Mouse (Mus musculus) intestine, postnatal 0 days (tissue): ENCODE measurements around the gene Slc10a7. TPM values are rescaled to one million over a fixed set of nuclear protein-coding genes. Genes with fewer than 3 reads are reported as not detected.
"Not testable (repeated sequence)": the region's sequence is repeated elsewhere in the genome, so short reads cannot be mapped to it uniquely, and the experiment has no call there.

Experiments
- ATAC-seq: fragments of 200-750 bp; cut with Nextera tagmentation; 2 replicates; pipeline ENCODE4 v1.8.0; 2017; ENCODE audit warnings: mild to moderate bottlenecking, moderate TSS enrichment, moderate library complexity
- H3K27ac ChIP-seq: fragments of 300-500 bp; sonication (generic); 2 replicates; pipeline ENCODE4 v1.5.1; 2014; ENCODE audit warnings: mild to moderate bottlenecking, low read depth, low read length, moderate library complexity
- H3K27me3 ChIP-seq: fragments of 300-500 bp; sonication (generic); replicated peaks from 2 replicates; pipeline ENCODE4 v1.6.1; 2014; ENCODE audit warnings: low read length, mixed read lengths; ENCODE audit not compliant: control insufficient read depth, insufficient read depth
- H3K36me3 ChIP-seq: fragments of 300-500 bp; sonication (generic); 2 replicates; pipeline ENCODE4 v1.6.1; 2014; ENCODE audit warnings: mild to moderate bottlenecking, moderate library complexity; ENCODE audit not compliant: control insufficient read depth, insufficient read depth
- H3K4me1 ChIP-seq: fragments of 300-500 bp; sonication (generic); replicated peaks from 2 replicates; pipeline ENCODE4 v1.6.1; 2014; ENCODE audit warnings: antibody characterized with exemption, low read length, mixed read lengths; ENCODE audit not compliant: control insufficient read depth, insufficient read depth
- H3K4me2 ChIP-seq: fragments of 300-500 bp; sonication (generic); replicated peaks from 2 replicates; pipeline ENCODE4 v1.6.1; 2014; ENCODE audit warnings: low read depth, mild to moderate bottlenecking, moderate library complexity
- H3K4me3 ChIP-seq: fragments of 300-500 bp; sonication (generic); 2 replicates; pipeline ENCODE4 v1.5.1; 2014; ENCODE audit warnings: low read depth, low read length
- H3K9ac ChIP-seq: fragments of 300-500 bp; sonication (generic); 2 replicates; pipeline ENCODE4 v1.6.1; 2014; ENCODE audit warnings: mild to moderate bottlenecking, low read depth, low read length
- H3K9me3 ChIP-seq: fragments of 300-500 bp; sonication (generic); 2 replicates; pipeline ENCODE4 v1.6.1; 2016; ENCODE audit warnings: mixed run types; ENCODE audit not compliant: control insufficient read depth
- CTCF ChIP-seq: sonication (generic); IDR thresholded peaks from 2 replicates; pipeline ENCODE4 v1.5.1; 2016; ENCODE audit warnings: low read depth, mild to moderate bottlenecking, control low read depth, antibody characterized with exemption, moderate library complexity
- WGBS: fragments of 180-500 bp; shearing (Covaris S2); extraction: QIAGEN DNeasy Blood & Tissue Kit; methylation state at CpG from one replicate; pipeline ENCODE4 v1.1.7; 2014; 5-methylcytosine and 5-hydroxymethylcytosine counted together
- polyA plus RNA-seq: library from polyadenylated mRNA; unstranded; fragments of >200 nt; fragmentation: Nextera tagmentation; extraction: Ambion mirVana; gene quantifications from 2 replicates; pipeline ENCODE4 v1.2.1, GENCODE M21; 2015

The Slc10a7 gene
- polyA plus RNA-seq, 1 experiment from 2014 or later = 7.4 TPM

GRCm38 (mm10) chr8:78716546-78716945, 207.4 kb downstream of the Slc10a7 start:
- ATAC-seq = no peak
- no peak for TF ChIP-seq CTCF
- Histone ChIP-seq H3K4me1 (no peaks in the 10 kb centered on the region), H3K36me3 (no peaks in the 10 kb centered on the region), H3K4me3 (no peak overlapping the region), H3K9ac (no peak overlapping the region), H3K9me3 (no peaks in the 10 kb centered on the region), H3K27me3 (no peaks in the 10 kb centered on the region), H3K4me2 (no peak overlapping the region), H3K27ac (no peak overlapping the region)
- 87% methylated on average over 7 of the region's 7 CpGs for WGBS

GRCm38 (mm10) chr8:78717191-78717590, 208.0 kb downstream of the Slc10a7 start:
- not testable (repeated sequence) for H3K4me1 ChIP-seq, H3K9me3 ChIP-seq, H3K27me3 ChIP-seq, H3K4me2 ChIP-seq, H3K9ac ChIP-seq, H3K4me3 ChIP-seq, H3K36me3 ChIP-seq, H3K27ac ChIP-seq, ATAC-seq
- WGBS = 92% methylated on average over 10 of the region's 10 CpGs

- Histone ChIP-seq H3K4me1 (no peaks in the 10 kb centered on the region), H3K4me3 (no peak overlapping the region), H3K9me3 (no peaks in the 10 kb centered on the region), H3K27me3 (no peaks in the 10 kb centered on the region), H3K9ac (no peak overlapping the region), H3K4me2 (no peak overlapping the region), H3K27ac (no peak overlapping the region), H3K36me3 (no peaks in the 10 kb centered on the region)
- peak; percentile 48 for TF ChIP-seq CTCF
- ATAC-seq = no peak
- WGBS = 84% methylated on average over 10 of the region's 10 CpGs
Observed at GRCm38 (mm10) chr8:78719279-78720040, 210.3 kb downstream of the Slc10a7 start.

- Histone ChIP-seq H3K4me1 (no peaks in the 10 kb centered on the region), H3K9me3 (no peaks in the 10 kb centered on the region), H3K4me3 (no peak overlapping the region), H3K27ac (no peak overlapping the region), H3K9ac (no peak overlapping the region), H3K27me3 (no peaks in the 10 kb centered on the region), H3K4me2 (no peak overlapping the region), H3K36me3 (0 out of 2 replicates have a peak, but pooled peaks cover under 1% of the 10 kb centered on the region)
- WGBS = 49% methylated on average over 8 of the region's 8 CpGs
- no peak for ATAC-seq
- no peak for TF ChIP-seq CTCF
Observed at GRCm38 (mm10) chr8:78720041-78720414, 210.9 kb downstream of the Slc10a7 start.

GRCm38 (mm10) chr8:78721576-78721975, 212.4 kb downstream of the Slc10a7 start:
- Histone ChIP-seq H3K4me3 (no peak overlapping the region), H3K27me3 (no peaks in the 10 kb centered on the region), H3K27ac (no peak overlapping the region), H3K9me3 (no peaks in the 10 kb centered on the region), H3K9ac (no peak overlapping the region), H3K4me2 (no peak overlapping the region), H3K36me3 (0 out of 2 replicates have a peak, but pooled peaks cover 3% of the 10 kb centered on the region), H3K4me1 (no peaks in the 10 kb centered on the region)
- TF ChIP-seq CTCF = no peak
- 78% methylated on average over 5 of the region's 5 CpGs for WGBS
- ATAC-seq = no peak

- no peak overlapping the region for H3K4me2 ChIP-seq
- no peak for TF ChIP-seq CTCF
- 76% methylated on average over 7 of the region's 7 CpGs for WGBS
- H3K36me3 ChIP-seq = 0 out of 2 replicates have a peak, but pooled peaks cover 3% of the 10 kb centered on the region
- no peak overlapping the region for H3K9ac ChIP-seq
- no peak overlapping the region for H3K4me3 ChIP-seq
- no peak for ATAC-seq
- no peaks in the 10 kb centered on the region for H3K27me3 ChIP-seq
- no peak overlapping the region for H3K27ac ChIP-seq
- no peaks in the 10 kb centered on the region for H3K4me1 ChIP-seq
- no peaks in the 10 kb centered on the region for H3K9me3 ChIP-seq
Observed at GRCm38 (mm10) chr8:78722201-78722600, 213.1 kb downstream of the Slc10a7 start.
